Mouse (Mus musculus): ENCODE results near the gene Stard13.

- TF ChIP-seq CTCF (IDR thresholded peaks at IDR 0.05; ENCODE audit: insufficient read depth, low read depth, low read length): no peak
- TF ChIP-seq POLR2A (IDR thresholded peaks at IDR 0.05; ENCODE audit: insufficient read depth, low read depth, low read length): no peak
These were observed 56.5 kb downstream of the Stard13 start for GRCm38 (mm10) chr5:151177171-151177570.
